Mouse (Mus musculus): ENCODE results near the gene Kidins220.

Gene Kidins220

DNA sequence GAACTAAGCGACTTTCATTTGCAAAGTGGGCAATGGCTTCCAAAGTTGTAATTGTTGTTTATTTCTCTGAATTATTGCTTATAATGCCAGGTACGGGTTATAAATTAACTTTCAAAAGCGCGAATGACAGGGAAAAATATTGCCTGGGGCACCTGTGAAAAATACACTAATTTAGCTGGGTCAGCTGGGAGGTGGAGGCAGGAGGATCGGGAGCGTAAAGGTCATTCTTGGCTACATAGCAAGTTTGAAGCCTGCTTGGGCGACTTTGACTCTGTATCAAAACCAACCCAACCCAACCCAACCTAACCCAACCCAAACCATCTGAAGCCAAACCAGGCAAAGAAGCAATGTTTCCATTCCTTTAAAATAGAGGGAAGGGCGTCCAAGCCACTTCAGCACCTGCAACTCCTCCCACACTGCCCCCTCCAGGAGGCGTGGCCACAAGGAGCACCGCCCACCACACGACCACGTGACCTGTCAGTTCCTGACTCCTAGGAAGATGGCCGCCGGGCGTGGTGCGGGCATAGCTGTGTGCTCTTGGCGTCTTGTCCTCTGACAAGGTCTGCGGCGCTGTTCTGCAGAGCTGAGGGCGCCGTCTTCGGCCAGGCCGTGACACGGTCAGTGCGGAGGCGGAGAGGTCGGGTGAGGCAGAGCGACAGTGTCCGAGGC is at the start of gene Kidins220:
TSS of gene Kidins220 (plus strand) at position 480 of the 669 bp plus-strand sequence.
- DNase-seq, result peak; percentile 95 to 96

GRCm38 (mm10) chr12:24925276-24925675 is 49.4 kb upstream of the Kidins220 start:
- no peak for DNase-seq

DNA sequence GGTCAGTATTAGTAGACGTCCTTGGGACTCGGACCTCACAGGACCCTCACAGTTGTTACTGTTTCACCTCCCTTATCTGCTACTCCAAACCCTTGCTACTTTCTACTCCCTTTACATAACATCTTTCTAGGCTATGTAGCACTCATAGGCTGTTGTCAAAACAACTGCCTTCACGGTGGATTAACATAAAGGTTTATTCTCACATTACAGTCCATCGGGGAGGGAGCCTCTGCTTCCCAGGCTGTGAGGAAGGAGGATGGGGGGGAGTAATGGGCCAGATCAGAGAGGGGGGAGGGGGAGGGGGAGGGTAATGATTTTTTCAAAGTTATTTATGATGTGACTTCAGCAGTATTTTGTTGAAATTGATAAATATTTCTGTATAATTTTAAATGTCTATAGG is 49.0 kb upstream of the Kidins220 start:
- no peak for DNase-seq

- peak; percentile 40 to 56 for DNase-seq
Measured at GRCm38 (mm10) chr12:24928051-24928748, 46.5 kb upstream of the Kidins220 start.

GRCm38 (mm10) chr12:24929043-24929442 is 45.7 kb upstream of the Kidins220 start:
- DNase-seq, result no peak

DNA sequence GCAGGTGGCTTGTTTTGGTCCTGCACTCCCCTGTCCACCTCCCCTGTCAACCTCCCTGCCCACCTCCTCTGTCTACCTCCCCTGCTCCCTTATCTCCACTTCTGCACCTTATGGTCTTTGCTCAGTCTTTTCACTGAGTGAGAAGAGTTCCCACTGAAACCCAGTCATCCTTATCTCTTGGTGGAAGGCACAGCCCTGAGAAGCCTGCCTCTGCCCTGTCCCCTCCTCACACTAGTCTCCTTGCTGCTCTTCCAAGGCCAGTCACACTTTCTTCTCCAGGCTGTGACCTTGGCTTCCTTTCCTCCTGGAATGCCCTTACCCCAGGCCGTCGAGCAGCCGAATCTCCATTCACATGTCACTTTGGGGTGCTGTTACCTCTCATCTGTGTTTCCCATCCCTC is 44.0 kb upstream of the Kidins220 start:
- DNase-seq, result no peak

DNA sequence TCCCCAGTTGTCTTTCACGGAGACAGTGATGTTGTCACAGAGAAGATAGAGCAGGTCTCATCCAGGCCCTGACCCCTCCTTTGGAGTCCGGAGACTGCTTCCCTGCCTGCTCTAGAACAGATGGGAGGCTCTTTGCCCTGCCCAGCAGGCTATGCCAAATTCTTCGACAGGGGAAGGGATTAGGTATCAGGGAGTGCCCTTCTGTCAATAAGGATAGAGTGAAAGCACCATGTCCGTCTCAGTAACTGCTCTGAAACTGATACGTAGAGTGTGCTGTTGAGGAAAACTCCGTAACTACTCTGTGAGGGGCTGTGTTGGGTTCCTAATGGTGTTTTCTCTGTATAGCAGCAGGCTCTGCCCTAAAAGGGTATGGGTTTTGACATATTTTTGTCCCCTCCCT is 42.6 kb upstream of the Kidins220 start:
- DNase-seq, result no peak

DNA sequence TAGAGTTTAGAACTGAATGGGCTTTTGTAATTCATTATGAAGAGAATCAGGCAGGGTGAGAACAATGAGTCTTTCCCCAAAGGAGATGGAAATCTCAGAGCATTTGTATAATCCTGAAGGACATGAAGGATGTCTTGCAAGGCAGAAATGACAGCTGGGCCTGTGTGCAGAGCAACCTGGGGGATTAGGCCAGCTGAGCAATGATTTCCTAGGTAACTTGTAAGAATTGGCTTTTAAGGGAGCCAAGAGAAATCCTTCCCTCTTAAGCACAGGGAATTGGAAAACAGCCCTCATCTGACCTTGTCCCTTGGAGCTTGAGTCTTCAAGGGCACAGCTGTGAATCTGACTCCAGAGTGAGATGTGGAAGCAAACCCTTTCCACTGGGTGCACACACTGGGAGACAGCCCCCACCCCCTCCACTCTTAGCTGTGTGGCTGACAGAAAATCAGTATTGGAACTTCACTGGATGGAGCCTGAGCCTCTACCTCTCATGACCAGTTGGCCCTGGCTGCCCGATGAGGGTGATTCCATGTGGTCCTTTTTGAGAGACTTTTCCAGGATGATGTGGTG is 41.4 kb upstream of the Kidins220 start:
- DNase-seq, result no peak

DNA sequence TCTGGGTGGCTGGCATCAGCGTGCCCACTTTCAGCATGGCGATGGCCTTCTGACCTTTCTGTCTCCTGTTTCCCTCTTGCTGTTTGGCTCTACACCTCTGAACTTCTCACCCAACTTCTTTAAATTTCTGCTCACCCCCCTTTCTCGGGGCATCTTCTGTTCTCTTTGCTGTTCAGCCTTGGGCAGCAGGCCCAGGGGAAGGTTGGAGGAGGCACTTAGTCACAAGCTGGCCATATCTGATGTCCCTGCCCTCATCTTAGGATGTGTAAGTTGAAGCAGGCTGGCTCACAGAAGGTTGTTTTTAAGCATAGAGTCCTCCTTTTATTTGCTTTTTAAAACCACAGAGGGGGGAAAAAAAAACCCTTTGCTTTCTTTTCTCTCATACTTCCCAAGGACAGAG is 40.7 kb upstream of the Kidins220 start:
- no peak for DNase-seq

DNA sequence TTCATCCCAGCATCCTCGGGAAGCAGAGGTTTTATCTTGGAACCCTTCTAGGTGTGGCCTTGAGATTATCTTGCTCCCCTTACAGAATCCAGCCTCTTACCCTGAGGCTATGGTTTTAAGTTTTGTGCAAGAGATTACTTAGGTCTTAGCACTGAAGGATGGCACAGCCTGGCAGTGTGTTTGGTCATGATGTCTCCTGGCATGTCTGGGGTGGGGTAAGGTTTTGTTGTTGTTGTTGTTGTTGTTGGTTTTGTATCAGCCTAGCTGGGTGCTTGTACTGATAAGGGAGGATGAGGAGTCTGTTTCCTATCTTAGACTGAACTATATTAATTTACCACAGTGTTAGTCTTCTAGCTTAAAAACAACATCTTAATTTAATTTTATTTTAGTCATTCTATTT is 38.4 kb upstream of the Kidins220 start:
- no peak for DNase-seq

- DNase-seq, result no peak
Measured at GRCm38 (mm10) chr12:24939372-24939771, 35.4 kb upstream of the Kidins220 start.

GRCm38 (mm10) chr12:24942619-24943287 is 32.0 kb upstream of the Kidins220 start:
- DNase-seq, result no peak

- DNase-seq, result no peak
Measured at GRCm38 (mm10) chr12:24943427-24943826, 31.3 kb upstream of the Kidins220 start.

DNA sequence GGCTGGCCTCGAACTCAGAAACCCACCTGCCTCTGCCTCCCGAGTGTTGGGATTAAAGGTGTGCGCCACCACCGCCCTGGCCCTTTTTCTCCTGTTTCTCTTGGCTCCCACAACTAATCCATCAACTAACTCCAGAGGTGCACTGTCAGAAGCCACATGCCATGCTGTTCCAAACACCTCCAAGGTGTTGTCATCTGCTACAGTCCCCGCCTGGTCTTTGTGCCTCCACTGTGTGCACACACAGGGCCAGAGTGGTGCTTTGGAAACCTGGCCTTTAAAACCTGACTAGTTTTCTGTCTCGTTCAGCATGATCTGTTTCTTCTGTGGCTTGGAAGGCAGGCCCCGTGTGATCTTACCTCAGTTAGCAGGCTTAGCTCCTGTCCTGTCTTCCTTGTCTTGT is 30.1 kb upstream of the Kidins220 start:
- DNase-seq, result no peak

- DNase-seq, result no peak
Measured at GRCm38 (mm10) chr12:24947065-24947464, 27.7 kb upstream of the Kidins220 start.

DNA sequence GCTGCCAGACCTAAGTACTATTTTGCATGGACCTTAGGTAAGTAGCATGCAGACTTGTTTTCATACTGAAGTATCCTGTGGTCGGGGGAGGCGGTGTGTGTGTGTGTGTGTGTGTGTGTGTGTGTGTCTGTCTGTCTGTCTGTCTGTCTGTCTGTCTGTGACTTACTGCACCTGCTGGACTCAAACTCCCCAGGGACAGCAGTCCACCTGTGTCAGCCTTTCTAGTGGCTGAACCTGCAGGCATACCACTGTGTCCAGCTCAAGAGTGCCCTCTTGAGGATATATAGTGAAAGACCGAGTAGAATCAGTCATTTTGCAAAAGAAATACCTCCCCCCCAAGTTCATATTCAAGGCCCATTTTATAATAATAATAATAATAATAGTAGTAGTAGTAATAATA is 26.4 kb upstream of the Kidins220 start:
- peak; percentile 36 to 54 for DNase-seq

DNA sequence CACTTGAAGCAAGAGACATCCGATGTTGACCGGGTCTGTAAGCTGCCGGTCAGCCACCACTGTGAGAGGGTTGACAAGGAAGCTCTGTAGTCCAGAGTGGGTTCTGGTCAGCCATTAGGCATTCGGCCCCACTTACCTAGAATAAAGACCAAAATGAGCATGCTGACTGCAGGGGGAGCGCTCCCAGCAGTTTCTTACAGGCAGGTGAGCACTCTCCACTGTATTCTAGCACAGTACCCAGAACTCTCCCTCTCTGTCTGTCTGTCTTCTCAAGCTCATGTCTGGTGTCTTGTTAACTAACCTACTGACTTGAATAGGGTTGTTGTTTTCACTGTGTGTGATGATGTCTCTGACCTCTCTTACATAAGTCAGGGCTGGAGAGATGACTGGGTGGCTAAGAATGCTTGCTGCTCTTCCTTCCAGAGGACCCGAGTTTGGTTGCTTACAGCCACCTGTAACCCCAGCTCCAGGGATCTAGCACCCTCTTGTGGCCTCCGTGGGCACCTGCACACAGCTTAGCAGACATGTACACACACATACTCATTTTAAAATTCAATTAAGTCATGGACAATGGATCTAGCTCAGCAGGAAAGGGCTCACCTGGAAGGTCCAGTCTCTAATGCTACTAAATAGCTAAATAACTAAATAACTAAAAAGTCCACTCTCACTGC is 24.2 kb upstream of the Kidins220 start:
- no peak for DNase-seq

DNA sequence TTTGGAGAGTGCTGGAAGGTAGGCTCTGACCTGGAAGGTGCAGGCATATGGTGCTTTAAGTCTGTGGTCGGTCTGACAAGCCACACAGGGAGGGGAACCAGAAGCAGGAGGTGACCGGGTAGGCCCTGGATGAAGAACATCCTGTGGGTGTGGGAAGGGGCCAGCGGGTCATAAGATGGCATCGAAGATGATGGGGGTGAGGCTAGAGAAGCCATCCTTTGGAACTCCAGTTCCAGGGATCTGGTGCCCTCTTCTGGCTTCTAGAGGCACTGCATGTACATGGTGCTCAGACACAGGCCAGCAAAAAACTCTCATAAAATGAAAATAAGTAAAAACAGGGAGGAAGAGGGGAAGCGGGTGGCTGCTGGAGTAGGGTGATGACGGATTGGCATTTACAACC is 22.6 kb upstream of the Kidins220 start:
- DNase-seq, result peak; percentile 56 to 62

GRCm38 (mm10) chr12:24955137-24955536 is 19.6 kb upstream of the Kidins220 start:
- no peak for DNase-seq

DNA sequence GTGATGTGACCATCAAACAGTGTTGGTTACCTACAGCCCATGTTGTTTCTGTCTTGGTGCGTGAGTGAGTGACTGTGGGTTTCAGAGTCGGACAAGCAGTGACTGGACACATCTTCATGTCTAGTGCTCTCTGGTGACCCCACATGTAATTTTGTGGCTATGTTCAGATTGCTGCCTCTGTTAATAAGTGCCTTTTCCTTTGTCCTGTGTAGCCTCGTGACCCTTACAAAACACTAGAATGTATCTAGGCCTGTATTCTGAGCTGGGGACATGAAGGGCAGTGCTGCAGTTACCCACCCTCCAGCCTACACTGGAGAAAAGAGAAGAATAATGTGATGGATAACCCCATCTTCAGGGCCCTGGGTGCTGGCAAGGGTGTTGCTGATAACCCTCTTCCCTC is 16.2 kb upstream of the Kidins220 start:
- DNase-seq, result no peak

GRCm38 (mm10) chr12:24961821-24962220 is 12.9 kb upstream of the Kidins220 start:
- DNase-seq, result no peak

GRCm38 (mm10) chr12:24962362-24962967 is 12.3 kb upstream of the Kidins220 start:
- DNase-seq, result no peak
